In the genomic region with DNA sequence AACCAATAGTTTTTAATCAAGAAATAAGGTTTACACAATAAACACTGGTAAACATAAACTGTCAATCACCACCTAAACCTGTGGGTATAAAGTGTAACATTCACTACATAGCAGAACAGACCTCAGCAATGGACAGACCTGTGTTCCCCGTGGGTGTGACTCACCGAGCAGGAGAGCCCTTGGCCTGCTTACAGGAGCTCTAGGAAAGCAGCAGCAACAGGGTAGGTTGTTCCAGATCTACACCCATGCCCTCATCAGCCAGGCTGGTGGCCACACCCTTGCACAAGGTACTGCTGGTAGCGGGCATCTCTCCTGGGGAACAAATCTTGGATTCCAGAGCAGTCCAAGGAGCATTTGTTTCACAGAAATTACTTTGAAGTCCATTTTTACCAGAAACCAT, we compare ENCODE assay signal across 22 mouse cellular contexts.
DNase-seq lines count a peak whose midpoint lies in the region; ATAC-seq and TF ChIP-seq lines count a peak whose summit lies in the region.
"Had no signal": no experiment of that assay in that cellular context is flagged by ENCODE, and none has a peak within 500 bp of the region (broad histone marks: within the 10 kb centered on the region; RNA-seq: fewer than 3 reads in every experiment).

No protein-coding gene starts in this region.

- intact Hi-C loops in heart, postnatal 36 days (cut with DNase I), result no loop called here

- no peak overlapping the region for H3K4me3 ChIP-seq in intestine, postnatal 0 days (ENCODE audit: low read depth, low read length)
- H3K4me3 ChIP-seq: embryonic facial prominence, embryonic 10.5 days; embryonic facial prominence, embryonic 13.5 days; erythroblast, embryonic 14.5 days; forebrain, embryonic 12.5 days; forebrain, embryonic 15.5 days; hindbrain, embryonic 10.5 days; hindbrain, embryonic 13.5 days; intestine, embryonic 15.5 days had no signal

- no peak overlapping the region for H3K9ac ChIP-seq in intestine, postnatal 0 days (ENCODE audit: low read depth, low read length)
- H3K9ac ChIP-seq: embryonic facial prominence, embryonic 13.5 days; forebrain, embryonic 12.5 days; forebrain, embryonic 15.5 days; hindbrain, embryonic 13.5 days; intestine, embryonic 15.5 days had no signal

- no peak for ATAC-seq in intestine, postnatal 0 days
- ATAC-seq: forebrain, embryonic 15.5 days; hindbrain, embryonic 16.5 days; intestine, embryonic 15.5 days had no signal

- DNase-seq in heart, adult 11 months, result peak; percentile 61
- no peak for DNase-seq in heart, postnatal 36 days
- DNase-seq in 3T3-L1 (ENCODE audit: low read depth, low spot score) (peak; percentile 28), MN1 (ENCODE audit: low spot score) (peak; percentile 34)
- no peak for DNase-seq in ovary, adult 18-20 months (ENCODE audit: low spot score)
- DNase-seq: adrenal gland, postnatal 10 days; cerebellum, adult 11-12 months; cerebellum, adult 8-10 months; cerebellum, postnatal 10 days; cerebellum, postnatal 36 days; embryo, embryonic 11 days had no signal

- H3K4me1 ChIP-seq in intestine, postnatal 0 days (replicated peaks; ENCODE audit: control insufficient read depth, insufficient read depth, low read length), result 0 out of 2 replicates have a peak, but pooled peaks cover 2% of the 10 kb centered on the region
- H3K4me1 ChIP-seq: intestine, embryonic 15.5 days had no signal

- no peak overlapping the region for H3K4me2 ChIP-seq in intestine, postnatal 0 days (replicated peaks; ENCODE audit: low read depth)
- H3K4me2 ChIP-seq: embryonic facial prominence, embryonic 13.5 days; forebrain, embryonic 12.5 days; forebrain, embryonic 15.5 days; heart, embryonic 11.5 days; hindbrain, embryonic 13.5 days; intestine, embryonic 15.5 days had no signal

- no peaks in the 10 kb centered on the region for H3K27me3 ChIP-seq in intestine, postnatal 0 days (replicated peaks; ENCODE audit: control insufficient read depth, insufficient read depth, low read length)
- H3K27me3 ChIP-seq: embryonic facial prominence, embryonic 13.5 days; forebrain, embryonic 12.5 days; forebrain, embryonic 15.5 days; hindbrain, embryonic 13.5 days; intestine, embryonic 15.5 days had no signal

- H3K9me3 ChIP-seq in intestine, postnatal 0 days (ENCODE audit: control insufficient read depth), result no peaks in the 10 kb centered on the region
- H3K9me3 ChIP-seq: embryonic facial prominence, embryonic 10.5 days; embryonic facial prominence, embryonic 13.5 days; forebrain, embryonic 12.5 days; forebrain, embryonic 15.5 days; hindbrain, embryonic 10.5 days; hindbrain, embryonic 13.5 days; intestine, embryonic 15.5 days had no signal

- TF ChIP-seq CTCF in intestine, postnatal 0 days (IDR thresholded peaks at IDR 0.05; ENCODE audit: low read depth), result no peak

- H3K36me3 ChIP-seq in intestine, postnatal 0 days (ENCODE audit: control insufficient read depth, insufficient read depth), result no peaks in the 10 kb centered on the region
- H3K36me3 ChIP-seq: embryonic facial prominence, embryonic 10.5 days; embryonic facial prominence, embryonic 13.5 days; forebrain, embryonic 12.5 days; forebrain, embryonic 15.5 days; hindbrain, embryonic 10.5 days; hindbrain, embryonic 13.5 days; intestine, embryonic 15.5 days had no signal

- H3K27ac ChIP-seq in intestine, postnatal 0 days (ENCODE audit: low read depth, low read length), result no peak overlapping the region
- H3K27ac ChIP-seq: embryonic facial prominence, embryonic 10.5 days; embryonic facial prominence, embryonic 13.5 days; forebrain, embryonic 12.5 days; forebrain, embryonic 15.5 days; hindbrain, embryonic 10.5 days; hindbrain, embryonic 13.5 days; intestine, embryonic 15.5 days had no signal

- 63% methylated on average over 3 of the region's 3 CpGs for WGBS in intestine, postnatal 0 days

Comparison
In these comparisons a context has a peak if more than half of its experiments do, and no peak if none do; other contexts are left out.
1. DNase-seq: peak in heart, adult 11 months (single experiment), 3T3-L1 (single experiment) and MN1 (single experiment); none in heart, postnatal 36 days (0 of 2) and ovary, adult 18-20 months (single experiment).